Mouse (Mus musculus) brain, embryonic 14.5 days (tissue): ENCODE measurements around the gene Card10.

Experiments
- CTCF ChIP-seq: fragments of 200-500 bp; IDR thresholded peaks from 2 replicates; pipeline ENCODE4 v1.5.1; 2012; ENCODE audit warnings: inconsistent platforms, mild to moderate bottlenecking, moderate library complexity, borderline replicate concordance; ENCODE audit not compliant: insufficient read depth, insufficient read length; ENCODE audit errors: extremely low read depth
- POLR2A ChIP-seq: fragments of 200-500 bp; IDR thresholded peaks from 2 replicates; pipeline ENCODE4 v1.6.1; 2012; ENCODE audit warnings: mild to moderate bottlenecking, inconsistent platforms, borderline replicate concordance; ENCODE audit not compliant: poor library complexity, insufficient read depth, insufficient read length, severe bottlenecking; ENCODE audit errors: extremely low read depth

DNA sequence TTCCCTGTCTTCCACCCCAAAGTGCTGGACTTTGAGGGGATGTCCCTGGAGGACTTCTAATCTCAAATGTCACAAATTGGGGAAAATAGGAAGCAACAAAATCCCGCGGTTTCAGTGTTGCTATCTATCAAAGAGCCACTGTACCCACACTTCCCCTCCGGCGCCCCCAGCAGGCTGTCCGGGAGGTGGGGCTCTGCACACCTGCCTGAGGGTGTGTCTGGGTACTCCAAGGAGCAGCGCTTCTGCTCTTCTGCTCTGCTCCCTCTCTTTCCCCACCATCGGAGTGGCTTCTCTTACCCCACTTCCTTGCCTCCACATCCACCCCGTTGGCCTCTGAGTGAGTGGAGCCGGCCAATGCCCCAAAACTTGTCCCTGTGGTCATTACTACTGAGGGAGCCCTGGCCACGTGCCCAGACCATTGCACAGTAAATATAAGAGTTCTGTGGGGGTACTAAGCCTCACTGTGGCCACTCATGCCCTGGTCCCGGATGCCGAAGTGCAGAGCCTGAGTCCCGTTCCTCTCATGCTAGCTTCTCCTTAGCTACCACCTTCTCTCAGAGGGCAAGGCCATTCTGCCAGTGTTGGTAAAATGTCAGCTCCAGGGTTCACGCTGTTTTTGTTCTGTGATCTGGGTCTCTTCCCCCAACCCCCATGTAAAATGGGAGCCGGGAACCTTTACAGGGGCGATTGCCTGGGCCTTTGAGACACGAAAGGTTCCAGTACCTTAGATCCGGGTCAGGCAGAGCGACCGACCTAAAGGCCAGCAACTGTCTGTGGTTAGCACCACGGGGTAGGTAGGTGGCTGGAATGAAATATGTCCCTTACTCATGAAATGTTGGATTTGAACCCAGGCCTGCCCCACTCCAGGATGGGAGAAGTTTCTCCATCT, 41.0 kb upstream of the Card10 start:
- TF ChIP-seq POLR2A (no peak), CTCF (no peak)
